Mouse (Mus musculus): ENCODE results near the gene Snd1.

GRCm38 (mm10) chr6:28572991-28573759, 98.2 kb downstream of the Snd1 start:
- TF ChIP-seq CTCF (IDR thresholded peaks at IDR 0.05; ENCODE audit: low read depth) (no peak), EP300 (IDR thresholded peaks at IDR 0.05; ENCODE audit: low read depth) (no peak)

Measured in liver, embryonic 14.5 days (tissue).